Mouse (Mus musculus): ENCODE results near the gene Top3a.
A peak's percentile ranks its signal among the peaks of the same experiment; 100 is the strongest.

Gene Top3a

DNA sequence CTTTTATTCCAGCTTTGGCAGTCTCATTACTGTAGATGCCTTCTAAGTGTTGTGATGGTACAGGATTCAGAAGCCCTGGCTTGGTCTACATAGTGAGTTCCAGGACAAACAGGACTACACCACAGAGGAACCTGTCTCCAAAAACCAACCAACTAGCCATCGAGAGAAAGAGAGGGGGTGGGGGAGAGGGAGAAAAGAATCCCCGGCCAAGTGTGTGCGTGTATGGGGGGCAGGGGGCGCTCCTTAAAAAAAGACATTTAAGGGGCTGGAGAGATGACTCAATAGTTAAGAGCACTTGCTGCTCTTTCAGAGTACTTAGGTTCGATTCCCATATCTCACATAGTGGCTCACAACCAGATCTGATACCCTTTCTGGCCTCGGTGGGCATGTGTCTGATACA lies 1.6 kb downstream of the Top3a start:
- no peak for DNase-seq (ENCODE audit: extremely low read depth, low read depth, low spot score)

DNA sequence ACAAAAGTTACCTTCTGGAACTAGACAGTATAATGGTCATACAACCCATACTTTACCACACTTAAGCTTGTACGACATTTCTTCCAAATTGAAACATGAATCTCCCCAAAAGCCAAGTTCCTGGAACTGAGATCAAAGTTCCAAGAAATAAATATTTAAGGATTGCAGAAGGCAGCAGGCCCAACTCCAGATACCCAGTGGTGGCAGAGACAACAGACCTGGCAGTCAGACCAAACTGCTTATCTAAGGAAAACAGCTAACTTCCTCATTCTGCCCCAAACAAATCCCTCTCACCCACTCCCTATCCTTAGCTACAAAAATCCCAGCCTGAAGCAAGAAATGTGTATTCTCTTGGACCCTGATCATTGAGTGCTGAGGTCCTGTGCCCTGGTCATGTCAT lies 2.3 kb downstream of the Top3a start:
- DNase-seq (ENCODE audit: extremely low read depth, low read depth, low spot score) = no peak

DNA sequence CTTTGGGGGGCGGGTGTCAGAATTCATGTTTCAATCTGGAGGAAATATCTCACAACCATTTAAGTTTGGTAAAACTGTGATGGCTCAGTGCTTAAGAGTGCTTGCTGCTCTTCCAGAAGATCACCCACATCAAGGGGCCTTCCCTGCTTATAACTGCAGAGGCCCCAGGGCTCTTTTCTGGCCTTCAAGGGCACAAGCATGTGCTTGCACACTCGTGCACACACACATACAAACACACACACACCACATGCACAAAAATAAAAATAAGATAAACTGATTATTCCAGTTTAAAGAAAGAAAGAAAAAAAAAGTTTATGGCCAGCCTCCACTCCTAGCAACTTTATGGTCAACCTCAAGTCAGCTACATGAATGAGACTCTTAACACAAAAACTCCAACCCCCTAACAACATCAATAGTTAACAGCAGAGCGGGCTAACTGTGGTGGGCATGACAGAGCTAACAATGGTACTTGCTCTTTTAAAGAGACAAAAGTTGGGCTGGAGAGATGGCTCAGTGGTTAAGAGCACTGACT lies 2.9 kb downstream of the Top3a start:
- no peak for DNase-seq (ENCODE audit: extremely low read depth, low read depth, low spot score)

DNA sequence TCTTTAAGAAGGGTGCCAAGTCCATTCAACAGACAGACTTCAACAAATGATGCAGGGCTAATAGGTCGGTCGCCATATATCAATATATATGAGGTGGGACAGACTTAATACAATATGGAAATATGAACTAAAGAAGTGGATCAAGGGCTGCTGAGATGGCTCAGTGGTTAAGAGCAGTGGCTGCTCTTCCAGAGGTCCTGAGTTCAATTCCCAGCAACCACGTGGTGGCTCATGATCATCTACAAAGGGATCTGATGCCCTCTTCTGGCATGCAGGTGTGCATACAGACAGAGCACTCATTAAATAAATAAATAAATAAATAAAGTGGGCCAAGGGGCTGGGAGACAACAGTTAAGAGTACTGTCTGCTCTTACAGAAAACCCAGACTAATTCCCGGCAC lies 5.0 kb downstream of the Top3a start:
- DNase-seq (ENCODE audit: extremely low read depth, low read depth, low spot score) = no peak

DNA sequence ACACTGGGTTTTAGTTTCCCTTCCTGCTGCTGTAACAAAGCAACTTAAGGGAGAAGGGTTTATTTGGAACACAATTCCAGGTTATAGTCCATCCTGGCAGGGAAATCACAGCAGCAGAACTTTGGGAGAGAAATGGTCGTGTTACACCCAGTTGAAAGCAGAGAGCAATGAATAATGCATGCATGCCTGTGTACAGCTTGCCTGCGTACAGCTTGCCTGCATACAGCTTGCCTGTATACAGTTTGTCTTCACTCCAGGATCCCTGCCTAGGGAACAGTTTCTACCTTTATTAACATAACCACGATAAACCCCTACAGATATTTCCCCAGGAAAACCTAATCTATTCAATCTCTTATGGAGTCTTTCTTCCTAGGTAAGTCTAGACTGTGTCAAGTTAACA lies 6.4 kb downstream of the Top3a start:
- no peak for DNase-seq (ENCODE audit: extremely low read depth, low read depth, low spot score)

- no peak for DNase-seq (ENCODE audit: extremely low read depth, low read depth, low spot score)
Measured at GRCm38 (mm10) chr11:60769322-60769721, 7.8 kb downstream of the Top3a start.

DNA sequence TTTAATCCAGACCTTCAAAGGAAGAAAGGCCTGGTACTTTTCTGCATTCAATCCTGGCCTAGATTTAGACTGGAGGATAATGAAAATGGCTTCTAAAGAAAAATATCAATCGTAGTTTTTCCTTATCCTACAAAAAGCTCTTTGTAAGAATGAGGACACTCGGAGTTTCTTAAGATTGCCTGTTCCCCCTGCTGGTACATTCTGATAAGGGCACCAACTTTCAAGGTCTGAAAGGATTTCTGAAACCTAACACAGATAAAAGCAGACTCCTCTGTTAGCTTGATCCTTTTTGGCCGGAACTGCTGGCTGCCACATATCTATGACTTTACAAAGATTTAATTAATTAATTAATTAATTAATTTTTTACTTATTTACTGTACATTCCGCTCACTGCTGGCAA lies 10.2 kb downstream of the Top3a start:
- no peak for DNase-seq (ENCODE audit: extremely low read depth, low read depth, low spot score)

DNA sequence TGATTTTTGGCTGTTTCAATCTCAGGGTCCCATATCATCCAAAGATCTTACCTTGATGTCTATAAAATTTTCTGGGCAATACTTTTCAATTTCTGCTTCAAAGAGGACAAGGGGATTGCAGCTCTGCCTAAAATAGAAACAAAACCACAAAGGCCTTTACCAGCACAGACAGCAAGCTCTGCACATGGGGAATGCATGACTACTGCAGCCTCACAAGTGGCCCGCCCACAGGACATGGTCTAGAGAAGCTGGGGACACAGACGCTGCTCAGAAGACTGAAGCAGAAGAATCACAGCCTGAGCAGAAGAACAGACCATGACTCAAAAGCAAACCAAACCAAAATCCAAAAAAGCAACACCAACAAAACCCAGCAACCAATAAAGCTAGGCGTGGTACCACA lies 15.5 kb downstream of the Top3a start:
- no peak for DNase-seq (ENCODE audit: extremely low read depth, low read depth, low spot score)

DNA sequence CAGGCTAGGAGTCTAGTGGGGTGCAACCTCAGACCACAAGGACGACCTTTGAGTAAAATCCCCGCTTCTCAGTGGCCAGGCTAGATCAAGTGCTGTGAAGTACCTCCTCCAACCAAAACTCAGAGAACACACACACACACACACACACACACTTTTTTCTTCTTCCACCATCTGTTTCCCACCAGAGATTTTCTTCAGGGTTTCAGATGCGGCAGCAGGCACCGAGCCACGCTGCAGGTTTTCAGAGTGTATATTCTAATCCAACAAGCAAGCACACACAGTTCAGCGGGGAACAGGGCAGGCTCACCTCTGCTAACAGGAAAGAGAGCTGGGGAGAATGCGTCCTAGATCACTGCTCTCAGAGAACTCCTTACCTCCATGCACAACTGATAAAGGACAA lies 21.6 kb downstream of the Top3a start:
- DNase-seq (ENCODE audit: extremely low read depth, low read depth, low spot score) = no peak

GRCm38 (mm10) chr11:60740321-60740720 lies 36.8 kb downstream of the Top3a start:
- DNase-seq (ENCODE audit: extremely low read depth, low read depth, low spot score) = no peak

DNA sequence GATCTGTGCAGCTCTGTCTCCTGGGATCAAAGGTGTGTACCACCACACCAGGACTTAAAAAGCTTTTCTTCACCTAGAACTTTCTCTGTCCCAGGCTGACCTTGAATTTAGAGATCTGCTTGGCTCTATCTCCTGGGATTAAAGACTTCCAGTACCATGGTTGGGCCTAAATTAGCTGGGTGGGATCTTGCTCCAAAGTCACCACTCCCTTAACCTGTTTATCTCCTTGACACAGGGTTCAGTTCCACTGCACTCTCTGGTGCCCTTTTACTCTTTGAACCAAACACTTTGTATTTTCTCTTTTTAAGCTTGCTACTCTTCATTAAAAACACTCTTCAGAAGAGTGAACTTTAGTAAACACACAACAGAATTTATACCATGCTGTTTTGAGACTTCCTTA lies 39.7 kb downstream of the Top3a start:
- DNase-seq (ENCODE audit: extremely low read depth, low read depth, low spot score) = no peak

GRCm38 (mm10) chr11:60736491-60736890 lies 40.7 kb downstream of the Top3a start:
- no peak for DNase-seq (ENCODE audit: extremely low read depth, low read depth, low spot score)

- DNase-seq (ENCODE audit: extremely low read depth, low read depth, low spot score) = no peak
Measured at GRCm38 (mm10) chr11:60735191-60735590, 42.0 kb downstream of the Top3a start.

- no peak for DNase-seq (ENCODE audit: extremely low read depth, low read depth, low spot score)
Measured at GRCm38 (mm10) chr11:60734206-60734605, 43.0 kb downstream of the Top3a start.

- no peak for DNase-seq (ENCODE audit: extremely low read depth, low read depth, low spot score)
Measured at GRCm38 (mm10) chr11:60731251-60731650, 45.9 kb downstream of the Top3a start.

GRCm38 (mm10) chr11:60730169-60730568 lies 47.0 kb downstream of the Top3a start:
- DNase-seq (ENCODE audit: extremely low read depth, low read depth, low spot score) = no peak

DNA sequence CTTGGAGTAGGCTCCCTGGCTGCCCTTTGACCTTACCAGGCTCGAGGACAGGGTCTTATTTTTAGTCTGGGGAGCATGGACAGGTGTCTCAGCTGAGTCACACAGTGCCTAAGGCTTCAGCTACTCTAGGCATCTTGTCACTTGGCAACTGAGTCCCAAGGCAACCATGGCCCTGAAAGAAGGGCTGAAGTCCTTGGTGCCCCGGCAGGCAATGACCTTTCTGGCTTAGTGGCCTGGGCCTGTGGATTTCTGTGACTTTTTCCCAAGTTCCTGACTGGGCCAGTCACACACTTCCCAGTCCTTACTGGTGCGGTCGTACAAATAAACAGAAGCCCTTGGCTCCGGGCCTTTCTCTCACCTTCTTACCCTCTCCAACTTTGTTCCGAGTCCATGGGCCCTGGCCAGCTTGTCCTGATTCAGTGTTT lies 47.9 kb downstream of the Top3a start:
- DNase-seq (ENCODE audit: extremely low read depth, low read depth, low spot score) = no peak

DNA sequence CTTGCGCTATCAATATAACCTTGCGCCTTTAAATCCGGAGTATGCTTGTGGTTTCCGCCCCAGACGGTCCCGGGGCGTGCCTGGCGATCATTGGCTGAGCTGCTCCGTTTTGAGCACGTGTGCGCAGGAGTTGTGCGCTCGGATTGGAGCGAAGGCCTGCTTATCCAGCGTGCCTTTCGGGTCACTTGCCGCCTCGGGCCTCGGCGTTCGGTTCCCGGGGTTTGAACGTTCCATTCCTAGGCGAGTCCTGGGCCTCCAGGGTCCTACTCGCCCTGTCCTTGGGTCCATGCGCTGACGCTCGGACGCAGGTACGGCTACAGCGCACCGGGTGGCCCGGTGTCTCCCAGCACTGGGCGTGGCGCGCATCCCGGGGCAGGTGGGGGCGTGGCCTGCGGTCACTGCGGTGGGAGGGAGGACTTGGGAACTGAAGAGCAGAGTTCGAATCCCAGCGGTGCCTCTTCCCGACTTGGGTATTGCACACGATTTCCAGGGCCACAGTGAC lies 48.9 kb downstream of the Top3a start, which contains the start of gene Mief2:
Gene Mief2, plus strand, starts transcription at position 139 of the 502 bp plus-strand sequence.
- peak; percentile 64 for DNase-seq (ENCODE audit: extremely low read depth, low read depth, low spot score)

DNA sequence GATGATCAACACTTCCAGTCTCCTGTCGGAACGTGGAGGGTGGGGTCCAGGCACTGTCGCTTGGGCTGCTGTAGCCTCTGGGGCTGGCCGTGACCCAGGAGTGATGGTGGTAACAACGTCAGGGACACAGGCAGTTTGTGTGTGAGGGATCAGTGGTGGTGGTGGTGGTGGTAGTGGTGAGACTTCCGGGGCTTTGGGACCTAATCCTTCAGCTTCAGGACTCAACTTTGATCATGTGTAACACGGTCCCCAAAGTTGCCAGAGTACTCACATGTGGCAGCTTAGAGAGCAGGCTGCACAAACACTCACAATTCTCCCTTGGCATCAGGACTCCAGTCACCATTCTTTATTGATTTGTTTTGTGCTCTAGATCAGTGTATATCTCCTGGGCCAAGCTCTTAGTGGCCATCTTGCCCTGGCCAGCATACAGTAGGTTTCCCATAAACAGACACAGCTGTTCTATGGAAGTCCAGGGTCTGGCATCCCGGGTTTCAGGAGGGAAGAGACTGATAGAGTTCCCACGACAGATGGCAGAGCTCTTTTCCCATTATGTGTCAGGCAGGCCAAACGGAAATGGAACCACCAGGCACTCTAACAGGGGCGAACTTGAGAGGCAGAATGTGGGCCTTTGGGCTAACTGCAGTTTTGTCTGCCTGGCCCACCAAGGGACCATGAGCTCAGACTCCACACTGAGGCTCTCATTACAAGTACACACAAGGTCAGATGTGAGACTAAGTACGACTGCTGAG lies 49.6 kb downstream of the Top3a start:
- no peak for DNase-seq (ENCODE audit: extremely low read depth, low read depth, low spot score)

DNA sequence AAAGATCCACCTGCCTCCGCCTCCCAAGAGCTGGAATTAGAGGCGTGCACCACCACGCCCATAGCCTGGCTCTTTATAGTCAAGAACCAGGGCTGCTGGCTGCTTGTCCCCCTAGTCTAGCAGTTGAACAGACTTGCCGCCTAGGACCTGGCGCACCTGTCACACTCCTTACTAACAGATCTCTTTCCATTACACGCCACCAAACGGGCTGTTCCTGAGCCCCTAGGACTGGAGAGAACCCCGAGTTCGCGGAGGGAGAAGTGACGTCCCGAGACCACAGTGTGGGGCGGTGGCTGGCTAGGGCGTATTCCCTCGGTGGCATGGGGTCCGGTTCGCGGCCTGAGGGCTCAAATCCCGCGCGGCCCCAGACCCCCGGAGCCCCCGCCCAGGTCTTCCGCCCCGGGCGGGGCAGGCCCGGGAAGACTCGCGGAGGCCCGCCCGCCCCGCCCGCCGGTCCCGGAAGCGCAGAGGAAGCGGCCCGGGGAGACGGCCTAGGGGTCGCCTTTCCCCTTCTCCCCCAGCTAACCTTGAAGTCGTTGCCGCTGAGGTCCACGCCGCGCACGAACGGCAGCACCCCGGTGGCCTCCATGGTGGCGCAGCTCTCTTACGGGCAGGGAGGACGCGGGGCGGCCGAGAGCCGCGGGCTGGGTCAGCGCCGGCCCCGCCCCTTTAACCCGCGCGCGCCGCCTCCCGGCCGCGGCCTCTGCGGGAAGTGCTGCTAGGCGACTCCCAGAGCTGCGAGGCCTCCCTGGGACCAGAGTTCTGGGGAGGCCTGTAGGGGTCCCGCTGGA lies 50.4 kb downstream of the Top3a start, which contains the start of gene Flii:
Gene Flii, minus strand, starts transcription at position 663 of the 791 bp plus-strand sequence.
- no peak for DNase-seq (ENCODE audit: extremely low read depth, low read depth, low spot score)

- no peak for DNase-seq (ENCODE audit: extremely low read depth, low read depth, low spot score)
Measured at GRCm38 (mm10) chr11:60719263-60719662, 57.9 kb downstream of the Top3a start.

GRCm38 (mm10) chr11:60715833-60716232 lies 61.3 kb downstream of the Top3a start:
- no peak for DNase-seq (ENCODE audit: extremely low read depth, low read depth, low spot score)
